In genomic region chr9:120777501-120777900, GRCm38 (mm10) we compare ENCODE assay signal across 10 mouse cellular contexts.
DNase-seq lines count a peak whose midpoint lies in the region; ATAC-seq lines count a peak whose summit lies in the region.
"Had no signal": no experiment of that assay in that cellular context is flagged by ENCODE, and none has a peak within 500 bp of the region (broad histone marks: within the 10 kb centered on the region; RNA-seq: fewer than 3 reads in every experiment).

No protein-coding gene starts in this region.

- H3K4me1 ChIP-seq in heart, embryonic 14.5 days (ENCODE audit: control insufficient read depth in 2 of 2, insufficient read depth in 2 of 2, low read length in 2 of 2): peaks cover 14 to 25% of the 10 kb centered on the region in 2 experiments
- H3K4me1 ChIP-seq in kidney, embryonic 16.5 days (ENCODE audit: insufficient read depth, low read length): peaks cover 20% of the 10 kb centered on the region
- H3K4me1 ChIP-seq in forebrain, embryonic 10.5 days: peaks cover 22% of the 10 kb centered on the region

- no peak overlapping the region for H3K4me3 ChIP-seq in heart, embryonic 14.5 days (ENCODE audit: control insufficient read depth in 1 of 2, insufficient read depth in 1 of 2, low read depth in 1 of 2, low read length in 2 of 2)
- H3K4me3 ChIP-seq in kidney, embryonic 16.5 days (ENCODE audit: low read length): no peak overlapping the region
- H3K4me3 ChIP-seq in forebrain, embryonic 10.5 days: no peak overlapping the region

- H3K9me3 ChIP-seq in heart, embryonic 14.5 days (ENCODE audit: control insufficient read depth, low read length): no peaks in the 10 kb centered on the region
- 0 out of 2 replicates have a peak, but pooled peaks cover 5% of the 10 kb centered on the region for H3K9me3 ChIP-seq in kidney, embryonic 16.5 days (ENCODE audit: low read length)
- no peaks in the 10 kb centered on the region for H3K9me3 ChIP-seq in forebrain, embryonic 10.5 days

- no peaks in the 10 kb centered on the region for H3K27me3 ChIP-seq in heart, embryonic 14.5 days (ENCODE audit: control insufficient read depth, insufficient read depth, low read length)
- H3K27me3 ChIP-seq in kidney, embryonic 16.5 days (ENCODE audit: insufficient read depth, low read length): no peaks in the 10 kb centered on the region
- H3K27me3 ChIP-seq in forebrain, embryonic 10.5 days (ENCODE audit: poor library complexity, severe bottlenecking): no peaks in the 10 kb centered on the region

- H3K9ac ChIP-seq in heart, embryonic 14.5 days (ENCODE audit: low read length): no peak overlapping the region
- H3K9ac ChIP-seq in kidney, embryonic 16.5 days (replicated peaks; ENCODE audit: low read length): no peak overlapping the region

- no peak overlapping the region for H3K4me2 ChIP-seq in heart, embryonic 14.5 days (ENCODE audit: low read length)
- no peak overlapping the region for H3K4me2 ChIP-seq in kidney, embryonic 16.5 days (replicated peaks; ENCODE audit: low read depth, low read length)

- WGBS in heart, embryonic 14.5 days: 52% methylated on average over 10 of the region's 10 CpGs
- WGBS in kidney, embryonic 16.5 days: 62% methylated on average over 10 of the region's 10 CpGs
- WGBS in forebrain, embryonic 10.5 days: 82% methylated on average over 10 of the region's 10 CpGs

- ATAC-seq in heart, embryonic 14.5 days (ENCODE audit: insufficient number of reproducible peaks, insufficient read depth, low FRiP score, low read depth): 0 out of 2 replicates have a peak, but pooled peaks have one; percentile 24
- ATAC-seq in kidney, embryonic 16.5 days (ENCODE audit: low FRiP score, low TSS enrichment): 0 out of 2 replicates have a peak, but pooled peaks have one; percentile 25
- ATAC-seq: forebrain, embryonic 16.5 days; midbrain, embryonic 16.5 days had no signal

- DNase-seq in gastrocnemius, postnatal 25 days: peak; percentile 20
- no peak for DNase-seq in gastrocnemius, postnatal 10 days
- peak; percentile 20 for DNase-seq in skeletal muscle tissue, adult 2 months (ENCODE audit: low read depth, low spot score)
- DNase-seq in urinary bladder, adult 2 months (ENCODE audit: low spot score): no peak
- no peak for DNase-seq in thymus, postnatal 10 days (ENCODE audit: low spot score in 2 of 2)
- DNase-seq in forebrain, embryonic 10.5 days (ENCODE audit: extremely low spot score, low spot score): no peak

- no peaks in the 10 kb centered on the region for H3K36me3 ChIP-seq in heart, embryonic 14.5 days (ENCODE audit: control insufficient read depth, insufficient read depth, low read length)
- no peaks in the 10 kb centered on the region for H3K36me3 ChIP-seq in kidney, embryonic 16.5 days (ENCODE audit: insufficient read depth, low read length)
- H3K36me3 ChIP-seq in forebrain, embryonic 10.5 days (replicated peaks): no peaks in the 10 kb centered on the region

- peak overlapping the region; percentile 75 to 85 for H3K27ac ChIP-seq in heart, embryonic 14.5 days (replicated peaks in 1 of 2; ENCODE audit: control insufficient read depth in 1 of 2, insufficient read depth in 1 of 2, low read depth in 2 of 2, low read length in 2 of 2)
- peak overlapping the region; percentile 85 for H3K27ac ChIP-seq in kidney, embryonic 16.5 days (ENCODE audit: low read length)
- H3K27ac ChIP-seq in forebrain, embryonic 10.5 days: no peak overlapping the region

Comparison
In these comparisons a context has a peak if more than half of its experiments do, and no peak if none do; other contexts are left out.
1. DNase-seq: peak in gastrocnemius, postnatal 25 days (single experiment) and skeletal muscle tissue, adult 2 months (single experiment); none in gastrocnemius, postnatal 10 days (single experiment), urinary bladder, adult 2 months (single experiment), thymus, postnatal 10 days (0 of 2) and forebrain, embryonic 10.5 days (single experiment).